Mouse (Mus musculus): Measurements from ENCODE around the gene 2700081O15Rik.

2700081O15Rik gene

DNA sequence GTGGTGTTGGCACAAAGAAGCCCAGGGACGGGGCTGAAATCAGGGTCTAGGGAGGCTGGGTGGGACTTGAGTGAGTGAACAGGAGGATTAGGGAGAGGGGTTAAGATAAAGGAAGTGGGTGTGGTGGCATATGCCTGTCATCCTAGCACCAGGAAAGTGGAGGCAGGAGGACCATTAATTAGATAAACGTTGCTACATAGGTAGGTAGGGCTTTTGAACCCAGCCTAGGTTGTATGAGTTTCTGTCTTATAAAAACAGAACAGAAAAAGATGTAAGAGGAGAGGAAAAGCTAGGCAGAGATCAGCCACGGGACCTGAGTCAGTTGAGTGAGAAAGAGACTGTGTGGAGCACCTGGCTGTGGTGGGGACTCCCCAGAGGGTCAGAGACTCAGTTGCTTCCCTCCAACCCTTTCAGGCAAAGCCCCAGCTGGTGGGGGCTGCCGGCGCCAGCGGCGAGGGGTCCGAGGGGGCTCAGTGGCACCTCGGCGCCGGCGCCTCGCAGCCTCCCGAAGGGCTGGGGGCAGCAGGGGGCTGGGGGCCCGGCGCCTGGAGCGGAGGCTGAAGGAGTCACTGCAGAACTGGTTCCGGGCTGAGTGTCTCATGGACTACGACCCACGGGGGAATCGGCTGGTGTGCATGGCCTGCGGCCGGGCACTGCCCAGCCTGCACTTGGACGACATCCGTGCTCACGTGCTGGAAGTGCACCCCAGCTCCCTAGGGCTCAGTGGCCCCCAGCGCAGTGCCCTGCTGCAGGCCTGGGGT is 3.6 kb downstream of the 2700081O15Rik start:
- DNase-seq = peak in 1 of 2 experiments; percentile 55

DNA sequence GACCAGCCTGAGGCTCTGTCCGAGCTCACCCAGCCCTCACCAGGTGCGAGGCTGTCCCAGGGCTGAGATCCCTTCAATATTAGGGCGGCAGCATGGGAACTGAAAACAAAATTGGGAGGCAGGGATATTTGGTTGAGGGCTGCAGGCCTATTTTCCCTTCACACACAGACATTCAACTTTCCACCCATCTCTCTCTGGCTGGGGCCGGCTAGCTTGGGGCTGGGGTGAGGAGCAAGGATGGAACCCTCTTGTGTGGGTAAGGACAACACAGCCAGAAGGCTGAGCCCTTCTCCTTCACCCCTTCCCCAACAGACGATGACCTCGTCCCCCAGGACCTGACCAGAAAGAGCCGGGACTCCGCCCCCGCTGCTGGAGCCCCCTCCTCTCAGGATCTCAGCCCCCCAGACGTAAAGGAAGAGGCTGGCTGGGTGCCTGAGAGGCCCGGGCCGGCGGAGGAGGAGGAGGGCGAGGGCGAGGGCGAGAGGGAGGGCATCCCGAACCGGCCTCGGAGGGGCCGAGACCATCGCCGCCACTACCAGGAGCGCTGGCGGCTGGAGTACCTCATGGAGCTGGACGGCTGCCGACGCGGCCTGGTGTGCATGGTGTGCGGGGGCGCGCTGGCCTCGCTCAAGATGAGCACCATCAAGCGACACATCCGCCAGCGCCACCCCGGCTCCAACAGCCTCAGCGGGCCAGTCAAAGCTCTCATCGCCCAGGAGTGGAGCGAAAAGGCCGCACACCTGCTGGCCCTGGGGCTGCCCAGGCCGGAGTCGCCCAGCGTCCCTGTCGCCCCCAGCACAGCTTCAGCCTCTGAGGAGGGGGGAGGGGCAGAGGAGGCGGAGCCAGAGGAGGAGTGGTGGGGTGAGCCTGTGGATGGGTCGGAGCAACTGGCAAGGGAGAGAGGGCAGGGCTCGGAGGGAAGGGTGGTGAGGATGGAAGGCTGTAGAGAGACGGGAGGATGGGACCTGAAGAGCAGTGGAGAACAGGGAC is 4.5 kb downstream of the 2700081O15Rik start:
- DNase-seq = peak; percentile 40 to 64

DNA sequence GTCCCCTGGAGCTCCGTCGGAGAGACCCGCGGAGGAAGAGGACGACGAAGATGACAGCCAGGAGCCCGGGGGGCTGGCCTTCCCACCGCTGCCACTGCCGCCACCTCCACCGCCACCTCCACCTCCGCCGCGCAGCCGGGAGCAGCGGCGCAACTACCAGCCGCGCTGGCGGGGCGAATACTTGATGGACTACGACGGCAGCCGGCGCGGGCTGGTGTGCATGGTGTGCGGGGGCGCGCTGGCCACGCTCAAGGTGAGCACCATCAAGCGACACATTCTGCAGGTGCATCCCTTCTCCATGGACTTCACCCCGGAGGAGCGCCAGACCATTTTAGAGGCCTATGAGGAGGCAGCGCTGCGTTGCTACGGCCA is 5.2 kb downstream of the 2700081O15Rik start:
- no peak for DNase-seq

DNA sequence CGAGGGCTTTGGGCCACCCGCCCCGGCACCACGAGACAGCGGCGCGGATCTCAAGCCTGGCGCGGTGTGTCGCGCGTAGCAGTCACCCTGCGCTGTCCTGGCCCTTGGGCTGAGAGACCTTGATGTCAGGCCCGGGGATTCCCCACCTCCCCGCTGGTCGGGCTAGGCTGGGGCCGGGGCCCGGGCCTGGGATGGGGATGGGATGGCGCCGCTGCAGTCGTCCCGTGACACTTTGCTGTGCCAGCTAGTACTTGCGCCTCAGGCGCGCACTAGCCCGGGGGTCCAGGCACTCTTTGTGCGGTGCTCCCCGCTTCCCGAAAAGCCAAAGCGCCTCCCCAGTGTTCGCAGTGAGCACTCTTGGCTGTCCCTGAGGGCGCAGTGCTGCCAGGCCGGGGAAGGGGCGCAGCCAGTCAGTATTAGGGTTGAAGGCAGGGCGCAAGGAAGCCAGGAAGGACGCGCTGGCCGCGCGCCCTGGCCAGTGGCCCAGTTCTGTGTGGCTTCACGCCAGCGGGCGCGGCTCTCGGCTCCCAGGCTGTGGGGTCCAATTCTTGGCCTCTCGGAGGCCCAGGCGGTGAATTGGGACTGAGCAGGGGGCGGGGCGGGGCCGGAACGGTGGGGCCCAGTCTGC is 5.7 kb downstream of the 2700081O15Rik start:
- peak; percentile 90 to 93 for DNase-seq

DNA sequence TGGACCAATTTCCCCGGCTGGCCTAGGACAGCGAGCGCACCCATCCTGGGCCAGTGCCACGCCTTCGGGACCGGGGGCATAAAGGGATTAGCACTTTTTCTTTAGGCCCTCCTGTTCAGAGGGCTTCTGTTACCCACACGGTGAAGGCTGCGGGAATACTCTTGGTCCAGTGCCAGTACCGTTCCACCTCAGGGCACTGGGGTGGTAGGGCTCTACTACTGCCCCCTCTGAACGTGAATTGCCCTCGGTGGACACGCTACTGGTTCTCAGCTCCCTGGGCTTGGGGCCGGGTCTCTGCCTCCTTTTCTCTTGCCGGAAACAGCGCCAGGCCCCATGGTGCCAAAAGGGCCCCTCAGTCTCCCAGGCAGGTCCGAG is 6.2 kb downstream of the 2700081O15Rik start:
- no peak for DNase-seq

DNA sequence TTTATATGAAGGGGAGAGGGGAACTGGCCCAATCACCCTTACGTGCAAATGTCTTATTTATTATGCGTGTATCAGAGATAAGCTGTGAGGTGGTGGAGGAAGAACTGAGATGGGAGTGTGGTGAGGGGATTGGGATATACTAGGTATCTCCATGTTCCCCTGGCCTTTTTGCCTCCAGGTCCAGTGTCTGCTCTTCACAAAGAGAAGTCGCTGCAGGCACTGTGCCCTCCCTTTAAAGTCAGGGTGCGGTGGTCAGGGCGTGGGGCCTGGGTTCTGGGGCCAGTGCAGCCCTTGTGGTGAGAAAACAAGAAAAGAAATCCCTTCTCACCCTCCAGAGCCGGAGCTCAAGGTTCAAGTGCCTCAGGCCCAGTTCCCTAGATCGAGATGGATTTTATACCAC is 6.7 kb downstream of the 2700081O15Rik start:
- DNase-seq = no peak

DNA sequence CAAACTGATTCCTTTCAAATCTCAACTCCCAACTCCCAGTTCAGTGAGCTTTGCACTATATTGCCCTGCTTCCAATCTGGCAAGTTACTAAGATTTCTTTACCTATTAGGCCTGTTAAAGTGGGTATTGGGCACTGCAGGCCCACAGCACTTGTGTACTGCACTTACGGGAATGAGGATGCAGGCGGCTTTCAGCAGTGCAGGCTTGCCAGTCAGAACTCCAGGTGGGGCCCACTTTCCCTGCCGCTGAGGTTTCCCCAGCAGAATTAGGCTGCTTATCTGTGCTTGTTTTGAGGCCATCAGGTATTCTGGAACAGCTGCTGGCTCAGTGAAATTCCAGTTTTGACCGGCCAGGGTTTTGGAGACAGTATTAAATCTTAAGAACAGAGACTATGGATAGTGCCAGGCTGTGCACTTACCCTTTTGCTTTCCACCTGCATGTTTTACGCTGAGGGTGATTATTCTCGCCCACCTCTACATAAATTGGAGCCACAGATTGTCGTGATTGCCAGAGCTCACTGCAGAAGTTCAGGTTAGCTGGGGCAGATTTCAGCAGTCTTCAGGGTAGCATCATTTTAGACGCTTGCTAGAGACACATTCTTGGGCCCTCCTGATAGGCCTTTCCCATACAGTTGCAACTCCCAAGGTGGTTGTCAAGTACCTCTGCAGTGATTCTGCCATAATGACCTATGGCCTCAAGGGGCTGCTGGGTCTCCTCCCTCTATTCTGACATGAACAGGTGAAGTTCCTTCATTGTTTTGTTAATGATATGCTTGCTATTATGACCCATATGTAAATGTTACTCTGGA is 7.4 kb downstream of the 2700081O15Rik start:
- DNase-seq = no peak

DNA sequence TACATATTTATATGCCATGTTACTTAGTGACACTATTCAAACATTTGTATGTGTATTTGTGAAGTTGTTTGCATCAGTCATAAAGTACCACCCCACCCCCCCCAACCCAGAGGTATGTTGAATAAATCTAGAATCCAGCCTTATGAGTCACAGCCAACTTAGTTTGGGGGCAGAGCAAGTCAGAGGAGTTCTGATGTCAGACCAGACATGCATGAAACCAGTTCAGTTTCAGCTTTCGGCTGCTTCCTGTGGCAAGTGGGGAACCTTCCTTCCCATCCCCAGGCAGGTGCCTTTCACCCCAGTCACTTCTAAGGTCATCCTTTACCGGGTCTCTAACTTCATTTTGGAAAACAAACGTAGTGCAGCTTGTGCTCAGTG is 8.0 kb downstream of the 2700081O15Rik start:
- no peak for DNase-seq

DNA sequence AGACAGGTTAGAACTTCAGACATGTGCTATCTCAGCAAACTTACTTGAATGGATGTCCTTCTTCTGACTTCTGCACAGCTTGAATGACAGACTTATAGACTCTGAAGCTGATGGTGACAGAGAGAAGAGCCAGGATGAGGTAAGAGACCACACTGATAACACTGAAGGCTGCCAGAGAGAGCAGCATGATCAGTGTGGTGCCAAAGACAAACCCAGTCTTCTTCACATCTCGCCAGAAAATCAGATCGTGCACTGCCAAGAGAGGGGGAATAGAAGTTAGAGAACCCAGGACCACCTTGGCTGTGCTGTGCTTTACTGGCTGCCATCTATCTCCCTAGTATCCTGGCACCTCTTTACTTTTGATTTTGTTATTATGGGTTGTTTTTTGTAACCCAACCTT is 17.5 kb downstream of the 2700081O15Rik start:
- no peak for DNase-seq

DNA sequence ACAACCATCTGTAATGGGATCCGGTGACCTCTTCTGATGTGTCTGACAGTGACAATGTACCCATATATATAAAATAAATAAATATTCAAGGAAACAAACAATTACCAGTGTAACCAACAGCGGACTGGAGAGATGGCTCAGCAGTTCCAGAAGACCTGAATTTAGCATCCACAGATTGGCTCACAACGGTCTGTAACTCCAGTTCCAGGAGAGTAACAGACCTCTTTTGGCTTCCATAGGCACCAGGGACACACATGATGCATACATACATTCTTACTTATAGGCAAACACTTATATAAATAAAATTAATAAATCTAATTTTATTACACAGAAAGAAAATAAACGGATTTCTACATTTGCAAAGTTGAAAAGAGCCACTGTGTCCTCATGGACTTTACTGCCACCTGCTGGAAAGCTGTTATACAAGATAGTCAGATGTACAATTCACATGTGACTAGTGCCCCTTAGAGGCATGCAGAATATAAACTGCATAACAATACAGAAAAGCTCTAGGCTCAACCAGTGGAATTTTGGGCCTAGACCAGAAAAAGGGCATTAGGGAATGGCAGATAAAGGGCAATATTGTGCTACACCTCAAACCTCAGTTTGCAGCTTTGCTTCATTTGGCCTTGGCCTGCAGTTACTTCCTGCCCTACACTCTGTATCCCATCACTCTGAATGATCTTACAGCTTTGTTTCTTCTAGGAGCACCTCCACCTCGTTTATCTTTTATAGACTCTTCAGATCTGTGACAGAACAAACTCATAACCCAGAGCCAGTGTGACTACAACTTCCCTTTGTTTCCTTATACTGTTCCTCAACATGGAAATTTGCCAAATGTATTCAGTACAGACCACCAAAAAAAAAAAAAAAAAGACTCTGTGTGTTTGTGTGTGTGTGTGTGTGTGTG is 18.9 kb downstream of the 2700081O15Rik start:
- DNase-seq = peak in 1 of 2 experiments; percentile 79

DNA sequence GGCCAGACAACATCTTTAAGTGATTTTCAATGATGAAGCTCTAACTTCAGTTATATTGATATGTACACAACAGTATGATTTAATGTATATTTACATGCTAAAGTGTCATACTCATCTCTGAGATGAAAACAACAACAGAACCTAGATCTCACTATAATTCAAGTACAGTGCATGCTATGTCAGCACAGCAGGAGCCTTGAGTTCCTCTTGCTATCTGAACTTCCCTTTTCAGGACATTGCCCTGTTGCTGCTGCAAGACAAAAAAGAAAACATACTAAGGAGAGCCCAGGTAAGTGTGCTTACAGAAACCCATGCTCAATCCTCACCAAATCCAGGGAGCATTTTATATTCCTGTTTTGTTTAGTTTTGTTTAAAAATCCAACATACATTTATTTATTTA is 20.9 kb downstream of the 2700081O15Rik start:
- DNase-seq = no peak

DNA sequence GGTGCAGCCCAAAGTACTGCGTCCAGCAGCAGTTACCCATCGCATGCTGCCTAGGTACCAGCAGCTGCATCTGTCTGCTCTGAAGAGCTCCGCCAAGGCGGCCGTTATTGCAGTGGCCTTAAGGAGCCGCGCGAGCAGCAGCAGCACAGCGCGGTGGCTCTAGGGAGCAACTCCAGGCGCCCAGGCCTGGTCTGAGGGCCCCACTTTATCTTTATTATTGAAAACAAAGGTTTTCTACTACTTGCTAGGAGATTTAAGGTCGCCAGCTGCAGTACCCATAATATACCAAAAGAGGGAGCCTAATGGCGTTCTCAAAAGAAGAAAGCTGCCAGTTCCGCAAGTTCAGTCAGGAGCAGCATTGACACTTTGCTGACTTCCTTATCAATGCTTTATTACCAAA is 24.1 kb downstream of the 2700081O15Rik start:
- peak; percentile 48 to 75 for DNase-seq

DNA sequence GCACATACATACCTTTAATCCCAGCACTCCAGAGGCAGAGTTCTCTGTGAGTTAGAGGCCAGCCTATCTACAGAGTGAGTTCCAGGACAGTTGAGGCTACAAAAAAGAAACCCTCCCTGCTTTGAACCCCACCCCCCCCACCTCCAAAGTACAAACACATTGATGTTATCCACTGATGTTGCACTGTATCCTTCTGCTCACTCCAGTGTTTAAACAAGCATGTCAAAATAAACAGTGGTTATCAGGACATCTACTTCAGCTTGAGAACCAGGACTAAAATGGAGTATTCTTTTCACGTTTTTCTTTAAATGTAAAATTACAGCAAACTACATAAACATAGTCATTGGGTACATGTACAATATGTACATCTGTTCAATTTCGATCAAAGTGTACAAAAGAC is 27.7 kb downstream of the 2700081O15Rik start:
- DNase-seq = no peak

DNA sequence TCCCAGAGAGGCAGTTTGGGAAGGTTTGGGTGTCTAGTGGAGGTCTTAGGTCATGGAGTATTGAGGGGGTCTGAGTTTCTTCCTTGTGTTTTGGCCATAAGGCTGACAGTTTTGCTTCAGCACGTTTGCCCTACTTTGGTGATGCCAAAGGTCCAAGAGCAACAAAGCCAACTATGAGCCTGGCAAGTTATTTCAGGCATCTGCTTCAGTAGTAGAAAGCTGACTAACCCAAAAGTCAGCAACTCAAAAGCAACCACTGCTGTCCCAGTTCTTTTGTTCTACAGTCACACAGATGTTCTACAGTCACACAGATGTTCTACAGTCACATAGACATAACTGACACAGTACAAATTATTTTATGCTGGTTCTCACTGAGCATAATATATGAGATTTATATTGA is 28.2 kb downstream of the 2700081O15Rik start:
- DNase-seq = peak in 1 of 2 experiments; percentile 11

DNA sequence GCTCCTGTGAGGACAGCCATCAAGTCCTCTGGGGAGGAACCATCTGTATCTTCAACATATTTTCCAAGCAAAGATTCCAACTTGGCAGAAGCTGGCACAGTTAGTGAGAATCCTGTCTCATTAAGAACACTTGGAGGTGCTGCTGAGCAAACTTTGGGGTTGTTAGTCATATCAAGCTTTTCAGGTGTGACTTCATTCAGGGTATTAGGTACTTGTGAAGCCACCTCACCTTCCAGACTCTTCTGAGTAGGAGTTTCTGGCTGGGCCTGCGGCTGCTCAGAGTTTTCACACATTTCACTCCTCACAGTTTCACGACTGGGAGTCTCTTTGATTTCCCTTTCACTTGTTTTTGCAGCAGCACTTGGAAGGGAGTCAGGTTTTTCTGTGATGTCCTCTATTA is 39.4 kb downstream of the 2700081O15Rik start:
- no peak for DNase-seq

DNA sequence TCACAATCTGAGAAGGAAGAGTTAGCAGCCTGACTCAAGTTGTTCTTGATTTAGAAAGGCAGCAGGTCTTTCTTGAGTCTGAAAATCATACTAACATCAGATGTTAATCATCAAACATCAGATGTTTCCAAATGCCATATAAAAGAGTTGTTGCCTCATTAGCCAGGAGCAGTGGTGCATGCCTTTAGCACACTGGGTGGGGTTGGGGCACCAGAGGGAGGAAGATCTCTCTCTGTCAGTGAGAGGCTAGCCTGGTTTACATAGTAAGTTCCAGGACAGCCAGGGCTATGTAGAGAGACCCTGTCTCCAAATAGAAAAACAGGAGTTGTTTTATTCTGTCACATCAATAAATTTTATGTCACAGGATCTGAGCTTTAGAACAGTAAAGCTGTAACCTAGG is 41.5 kb downstream of the 2700081O15Rik start:
- peak; percentile 29 to 63 for DNase-seq

DNA sequence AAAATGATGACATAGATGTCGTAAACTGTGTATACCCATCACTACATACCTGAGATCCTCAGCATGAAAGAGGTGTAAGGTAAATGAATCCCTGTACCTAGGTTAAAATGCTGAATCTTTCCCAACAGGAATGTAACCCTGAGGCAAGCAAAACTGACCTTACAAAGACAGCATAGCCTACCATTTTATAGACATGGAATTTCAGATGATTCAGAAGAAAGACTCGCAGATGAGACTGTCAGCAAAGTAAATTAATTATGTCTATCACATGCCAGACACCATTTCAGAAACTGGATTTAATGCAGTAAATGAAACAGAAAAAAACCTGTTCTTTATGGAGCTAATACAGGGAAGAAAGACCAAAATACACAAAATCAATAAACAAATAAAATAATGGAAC is 41.9 kb downstream of the 2700081O15Rik start:
- no peak for DNase-seq

DNA sequence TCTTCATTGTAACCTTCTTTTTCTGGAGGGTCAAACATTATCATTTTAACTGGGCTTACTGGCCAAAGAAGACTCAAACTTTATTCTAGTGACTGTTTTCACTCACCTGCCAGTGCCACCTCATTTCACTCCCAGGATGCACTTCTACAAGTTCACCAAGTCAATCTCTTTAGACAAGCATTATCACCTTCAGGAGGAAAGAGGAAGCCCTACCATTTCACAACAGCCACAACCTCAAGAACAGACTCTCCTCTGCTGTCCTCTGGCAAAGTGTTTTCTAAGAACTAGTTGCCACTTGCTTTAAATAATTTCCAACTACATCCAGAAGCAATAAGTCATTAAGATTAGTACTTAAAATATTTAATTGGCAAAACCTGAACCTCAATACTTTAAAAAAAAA is 50.5 kb downstream of the 2700081O15Rik start:
- DNase-seq = no peak

DNA sequence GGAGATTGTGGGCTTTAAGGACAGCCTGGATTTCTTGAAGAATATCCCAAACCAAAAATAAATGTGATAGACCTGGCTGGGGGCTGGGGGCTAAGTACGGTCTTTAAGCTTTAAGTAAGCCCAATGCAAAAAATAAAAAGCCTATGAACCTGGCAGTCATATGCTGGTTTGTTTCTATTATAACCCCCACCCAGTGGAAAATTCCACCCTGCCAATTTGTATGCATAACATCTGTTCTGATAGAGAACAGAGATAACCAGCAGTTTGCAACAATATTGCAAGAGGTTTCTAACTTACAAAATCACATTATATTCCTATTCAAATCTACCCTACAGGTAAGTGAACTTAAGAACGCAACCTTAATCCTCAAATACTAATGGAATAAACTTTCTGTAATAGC is 53.2 kb downstream of the 2700081O15Rik start:
- peak in 1 of 2 experiments; percentile 17 for DNase-seq
